Mouse (Mus musculus): Measurements from ENCODE around the gene Zfp750. TPM values are rescaled to one million over a fixed set of nuclear protein-coding genes. Genes with fewer than 3 reads are reported as not detected.

Zfp750 gene
- total RNA-seq, 1 experiment = 1.5 TPM

- Histone ChIP-seq H3K27ac (ENCODE audit: insufficient read depth, low read depth, low read length, poor library complexity, severe bottlenecking) (no peak overlapping the region), H3K4me3 (ENCODE audit: insufficient read depth in 1 of 2, low read depth in 1 of 2, low read length in 2 of 2, poor library complexity in 1 of 2, severe bottlenecking in 1 of 2) (no peak overlapping the region)
- in situ Hi-C loops (cut with MboI; ENCODE audit: low sequenced_read_pairs in 2 of 2, unreplicated experiment in 2 of 2) = no loop called here
Observed at GRCm38 (mm10) chr11:121490651-121491050, 28.5 kb downstream of the Zfp750 start.

GRCm38 (mm10) chr11:121485882-121486281 is 33.3 kb downstream of the Zfp750 start:
- no peak for TF ChIP-seq HCFC1 (IDR thresholded peaks at IDR 0.05; ENCODE audit: borderline replicate concordance, insufficient read depth, low read length)
- TF ChIP-seq MAFK (IDR thresholded peaks at IDR 0.05; ENCODE audit: insufficient read depth, low read depth, low read length) = no peak
- TF ChIP-seq ZNF384 (IDR thresholded peaks at IDR 0.05; ENCODE audit: low read depth, low read length) = no peak
- TF ChIP-seq ZC3H11A (IDR thresholded peaks at IDR 0.05; ENCODE audit: borderline replicate concordance, low read depth, low read length) = no peak
- no peak for TF ChIP-seq CHD2 (IDR thresholded peaks at IDR 0.05; ENCODE audit: low read depth, low read length)
- peaks cover 7% of the 10 kb centered on the region; the same call in 1 of the 2 replicates for H3K36me3 ChIP-seq (ENCODE audit: control insufficient read depth, insufficient read depth, low read length, poor library complexity, severe bottlenecking)
- no peaks in the 10 kb centered on the region for H3K9me3 ChIP-seq (ENCODE audit: control insufficient read depth, insufficient read depth, low read depth, low read length)
- DNase-seq (ENCODE audit: low read depth, low spot score) = no peak
- in situ Hi-C loops (cut with MboI; ENCODE audit: low sequenced_read_pairs in 2 of 2, unreplicated experiment in 2 of 2) = no loop called here
- no peak overlapping the region for H3K9ac ChIP-seq (ENCODE audit: insufficient read depth, low read depth, low read length, poor library complexity, severe bottlenecking)
- H3K4me3 ChIP-seq (ENCODE audit: insufficient read depth in 1 of 2, low read depth in 1 of 2, low read length in 2 of 2, poor library complexity in 1 of 2, severe bottlenecking in 1 of 2) = no peak overlapping the region
- H3K27ac ChIP-seq (ENCODE audit: insufficient read depth, low read depth, low read length, poor library complexity, severe bottlenecking) = no peak overlapping the region
- 0 out of 4 replicates have a peak, but pooled peaks cover 0 to 4% of the 10 kb centered on the region in 2 experiments for H3K4me1 ChIP-seq (ENCODE audit: control insufficient read depth in 2 of 2, insufficient read depth in 2 of 2, low read length in 2 of 2, poor library complexity in 1 of 2)

More at GRCm38 (mm10) chr11:121490651-121491050, 28.5 kb downstream of the Zfp750 start:
- Histone ChIP-seq H3K4me1 (ENCODE audit: control insufficient read depth in 2 of 2, insufficient read depth in 2 of 2, low read length in 2 of 2, poor library complexity in 1 of 2) (peaks cover 0 to 2% of the 10 kb centered on the region in 2 experiments; a peak in 1 of 4 replicates), H3K9ac (ENCODE audit: insufficient read depth, low read depth, low read length, poor library complexity, severe bottlenecking) (no peak overlapping the region), H3K9me3 (ENCODE audit: control insufficient read depth, insufficient read depth, low read depth, low read length) (no peaks in the 10 kb centered on the region), H3K36me3 (ENCODE audit: control insufficient read depth, insufficient read depth, low read length, poor library complexity, severe bottlenecking) (peaks cover 6% of the 10 kb centered on the region; the same call in 1 of the 2 replicates)
- DNase-seq (ENCODE audit: low read depth, low spot score) = no peak
- TF ChIP-seq HCFC1 (IDR thresholded peaks at IDR 0.05; ENCODE audit: borderline replicate concordance, insufficient read depth, low read length) (no peak), CHD2 (IDR thresholded peaks at IDR 0.05; ENCODE audit: low read depth, low read length) (no peak), ZC3H11A (IDR thresholded peaks at IDR 0.05; ENCODE audit: borderline replicate concordance, low read depth, low read length) (no peak), MAFK (IDR thresholded peaks at IDR 0.05; ENCODE audit: insufficient read depth, low read depth, low read length) (no peak), ZNF384 (IDR thresholded peaks at IDR 0.05; ENCODE audit: low read depth, low read length) (no peak)

GRCm38 (mm10) chr11:121481129-121481528 is 38.0 kb downstream of the Zfp750 start:
- peaks cover 0 to 4% of the 10 kb centered on the region in 2 experiments; a peak in 1 of 4 replicates for H3K4me1 ChIP-seq (ENCODE audit: control insufficient read depth in 2 of 2, insufficient read depth in 2 of 2, low read length in 2 of 2, poor library complexity in 1 of 2)
- H3K27ac ChIP-seq (ENCODE audit: insufficient read depth, low read depth, low read length, poor library complexity, severe bottlenecking) = no peak overlapping the region
- no peak overlapping the region for H3K9ac ChIP-seq (ENCODE audit: insufficient read depth, low read depth, low read length, poor library complexity, severe bottlenecking)
- TF ChIP-seq ZNF384 (IDR thresholded peaks at IDR 0.05; ENCODE audit: low read depth, low read length) = no peak
- no peak for TF ChIP-seq ZC3H11A (IDR thresholded peaks at IDR 0.05; ENCODE audit: borderline replicate concordance, low read depth, low read length)
- TF ChIP-seq HCFC1 (IDR thresholded peaks at IDR 0.05; ENCODE audit: borderline replicate concordance, insufficient read depth, low read length) = no peak
- no peak for TF ChIP-seq MAFK (IDR thresholded peaks at IDR 0.05; ENCODE audit: insufficient read depth, low read depth, low read length)
- TF ChIP-seq CHD2 (IDR thresholded peaks at IDR 0.05; ENCODE audit: low read depth, low read length) = no peak
- no peaks in the 10 kb centered on the region for H3K9me3 ChIP-seq (ENCODE audit: control insufficient read depth, insufficient read depth, low read depth, low read length)
- in situ Hi-C loops (cut with MboI; ENCODE audit: low sequenced_read_pairs in 2 of 2, unreplicated experiment in 2 of 2) = no loop called here
- peaks cover 10% of the 10 kb centered on the region; the same call in 1 of the 2 replicates for H3K36me3 ChIP-seq (ENCODE audit: control insufficient read depth, insufficient read depth, low read length, poor library complexity, severe bottlenecking)
- H3K4me3 ChIP-seq (ENCODE audit: insufficient read depth in 1 of 2, low read depth in 1 of 2, low read length in 2 of 2, poor library complexity in 1 of 2, severe bottlenecking in 1 of 2) = no peak overlapping the region
- DNase-seq (ENCODE audit: low read depth, low spot score) = no peak

DNA sequence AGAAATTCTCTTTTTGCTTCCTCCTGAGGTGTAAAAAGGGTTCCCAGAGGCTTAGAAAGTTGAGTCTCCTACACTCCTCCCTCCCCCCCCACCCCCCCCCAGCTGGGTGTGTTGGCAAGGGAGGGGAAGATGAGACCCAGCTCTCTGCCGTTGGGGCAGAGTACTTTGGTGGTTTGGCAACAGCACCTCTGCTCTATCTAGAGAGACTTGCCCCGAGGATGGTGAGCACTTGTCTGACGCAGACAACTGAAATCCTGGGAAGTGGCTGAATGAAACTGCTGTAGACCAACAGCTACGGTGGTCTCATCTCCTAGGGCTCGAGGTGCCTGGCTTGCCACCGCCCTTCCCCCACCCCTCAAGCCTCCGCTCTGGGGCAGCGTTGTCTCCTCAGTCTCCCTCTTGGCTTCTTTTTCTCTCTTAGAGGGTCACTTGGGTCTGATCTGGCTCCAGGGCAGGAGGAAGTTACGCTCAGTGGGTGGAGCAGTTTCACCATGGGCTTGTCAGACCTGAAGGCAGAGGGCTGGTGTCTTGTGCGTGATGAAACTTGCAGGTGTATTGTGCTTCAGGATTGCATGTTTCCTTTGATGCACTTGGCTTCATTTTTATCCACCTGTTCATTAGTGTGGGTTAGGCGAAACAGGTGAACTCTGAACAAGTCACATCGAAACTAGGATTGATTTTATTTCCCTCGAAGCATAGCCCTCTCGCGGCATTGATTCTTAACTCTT is 39.5 kb downstream of the Zfp750 start:
- no peak overlapping the region for H3K27ac ChIP-seq (ENCODE audit: insufficient read depth, low read depth, low read length, poor library complexity, severe bottlenecking)
- H3K9me3 ChIP-seq (ENCODE audit: control insufficient read depth, insufficient read depth, low read depth, low read length) = no peaks in the 10 kb centered on the region
- H3K36me3 ChIP-seq (ENCODE audit: control insufficient read depth, insufficient read depth, low read length, poor library complexity, severe bottlenecking) = peaks cover 15% of the 10 kb centered on the region; the same call in 1 of the 2 replicates
- in situ Hi-C loops (cut with MboI; ENCODE audit: low sequenced_read_pairs in 2 of 2, unreplicated experiment in 2 of 2) = no loop called here
- TF ChIP-seq CHD2 (IDR thresholded peaks at IDR 0.05; ENCODE audit: low read depth, low read length) = no peak
- TF ChIP-seq HCFC1 (IDR thresholded peaks at IDR 0.05; ENCODE audit: borderline replicate concordance, insufficient read depth, low read length) = no peak
- TF ChIP-seq MAFK (IDR thresholded peaks at IDR 0.05; ENCODE audit: insufficient read depth, low read depth, low read length) = no peak
- TF ChIP-seq ZC3H11A (IDR thresholded peaks at IDR 0.05; ENCODE audit: borderline replicate concordance, low read depth, low read length) = no peak
- no peak for TF ChIP-seq ZNF384 (IDR thresholded peaks at IDR 0.05; ENCODE audit: low read depth, low read length)
- H3K4me3 ChIP-seq (ENCODE audit: insufficient read depth in 1 of 2, low read depth in 1 of 2, low read length in 2 of 2, poor library complexity in 1 of 2, severe bottlenecking in 1 of 2) = no peak overlapping the region
- H3K9ac ChIP-seq (ENCODE audit: insufficient read depth, low read depth, low read length, poor library complexity, severe bottlenecking) = no peak overlapping the region
- DNase-seq (ENCODE audit: low read depth, low spot score) = no peak
- no peaks in the 10 kb centered on the region; a peak in 1 of 4 replicates for H3K4me1 ChIP-seq (ENCODE audit: control insufficient read depth in 2 of 2, insufficient read depth in 2 of 2, low read length in 2 of 2, poor library complexity in 1 of 2)
